Mouse (Mus musculus) spleen, adult 2 months (tissue): ENCODE measurements around the gene Emc9. TPM values are rescaled to one million over a fixed set of nuclear protein-coding genes. Genes with fewer than 3 reads are reported as not detected.

ENCODE experiments used
- DNase-seq, 2 experiments: peaks; one replicate each; pipeline versions ENCODE4 v3.0.0 to v3.0.0-alpha.2; 2012 to 2021; ENCODE audit warnings: low spot score in 2 of 2, low read depth in 1 of 2
- H3K27ac ChIP-seq: fragments of 200-500 bp; 2 replicates; pipeline ENCODE4 v1.5.1; 2012; ENCODE audit warnings: low read length, inconsistent platforms; ENCODE audit not compliant: insufficient read depth
- H3K27me3 ChIP-seq: fragments of 200-500 bp; 2 replicates; pipeline ENCODE4 v1.6.1; 2012; ENCODE audit warnings: mild to moderate bottlenecking, moderate library complexity, low read length, inconsistent platforms; ENCODE audit not compliant: control insufficient read depth, insufficient read depth
- H3K36me3 ChIP-seq: fragments of 200-500 bp; 2 replicates; pipeline ENCODE4 v1.6.1; 2012; ENCODE audit warnings: mild to moderate bottlenecking, low read length, inconsistent platforms; ENCODE audit not compliant: control insufficient read depth, insufficient read depth
- H3K4me1 ChIP-seq: fragments of 200-500 bp; 2 replicates; pipeline ENCODE4 v1.6.1; 2011; ENCODE audit warnings: inconsistent platforms; ENCODE audit not compliant: control insufficient read depth, insufficient read depth, insufficient read length
- H3K4me3 ChIP-seq: fragments of 200-500 bp; 2 replicates; pipeline ENCODE4 v1.5.1; 2011; ENCODE audit warnings: mild to moderate bottlenecking, inconsistent platforms; ENCODE audit not compliant: insufficient read depth, insufficient read length; ENCODE audit errors: extremely low read depth
- CTCF ChIP-seq: fragments of 200-500 bp; IDR thresholded peaks from 2 replicates; pipeline ENCODE4 v1.5.1; 2011; ENCODE audit warnings: mild to moderate bottlenecking, inconsistent platforms; ENCODE audit not compliant: insufficient read depth, insufficient read length, insufficient replicate concordance; ENCODE audit errors: extremely low read depth
- POLR2A ChIP-seq: fragments of 200-500 bp; IDR thresholded peaks from 2 replicates; pipeline ENCODE4 v1.6.1; 2011; ENCODE audit warnings: low read depth, low read length, inconsistent platforms
- WGBS: fragments of 180-500 bp; shearing (Covaris S2); methylation state at CpG from one replicate; pipeline ENCODE4 v1.1.7; 2018; 5-methylcytosine and 5-hydroxymethylcytosine counted together
- polyA plus RNA-seq: library from polyadenylated mRNA; depleted of rRNA; stranded (reverse); fragments of >200 nt; gene quantifications from 2 replicates; pipeline ENCODE4 v1.2.3, GENCODE M21; 2012

Gene Emc9
- polyA plus RNA-seq, 1 experiment: 15.0 TPM

DNA sequence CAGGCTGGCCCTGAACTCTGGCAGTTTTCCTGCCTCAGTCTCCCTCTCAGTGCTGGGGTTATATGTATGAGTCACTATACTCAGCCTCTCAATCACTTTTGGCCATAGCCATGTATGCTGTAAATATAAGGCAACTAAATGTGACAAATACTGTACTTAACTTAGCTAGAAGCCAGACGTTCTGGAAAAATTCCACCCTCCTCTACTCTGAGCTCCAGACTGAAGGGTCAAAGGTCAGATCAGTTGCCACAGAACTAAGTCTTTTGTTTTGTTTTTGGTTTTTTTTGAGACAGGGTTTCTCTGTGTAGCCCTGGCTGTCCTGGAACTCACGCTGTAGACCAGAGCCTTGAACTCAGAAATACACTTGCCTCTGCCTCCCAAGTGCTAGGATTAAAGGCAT is 30.8 kb upstream of the Emc9 start:
- Histone ChIP-seq H3K4me3 (no peak overlapping the region), H3K27me3 (no peaks in the 10 kb centered on the region), H3K36me3 (no peaks in the 10 kb centered on the region), H3K27ac (no peak overlapping the region), H3K4me1 (no peaks in the 10 kb centered on the region)
- DNase-seq: no peak
- TF ChIP-seq CTCF (no peak), POLR2A (no peak)
- 82% methylated on average over 2 of the region's 2 CpGs for WGBS

DNA sequence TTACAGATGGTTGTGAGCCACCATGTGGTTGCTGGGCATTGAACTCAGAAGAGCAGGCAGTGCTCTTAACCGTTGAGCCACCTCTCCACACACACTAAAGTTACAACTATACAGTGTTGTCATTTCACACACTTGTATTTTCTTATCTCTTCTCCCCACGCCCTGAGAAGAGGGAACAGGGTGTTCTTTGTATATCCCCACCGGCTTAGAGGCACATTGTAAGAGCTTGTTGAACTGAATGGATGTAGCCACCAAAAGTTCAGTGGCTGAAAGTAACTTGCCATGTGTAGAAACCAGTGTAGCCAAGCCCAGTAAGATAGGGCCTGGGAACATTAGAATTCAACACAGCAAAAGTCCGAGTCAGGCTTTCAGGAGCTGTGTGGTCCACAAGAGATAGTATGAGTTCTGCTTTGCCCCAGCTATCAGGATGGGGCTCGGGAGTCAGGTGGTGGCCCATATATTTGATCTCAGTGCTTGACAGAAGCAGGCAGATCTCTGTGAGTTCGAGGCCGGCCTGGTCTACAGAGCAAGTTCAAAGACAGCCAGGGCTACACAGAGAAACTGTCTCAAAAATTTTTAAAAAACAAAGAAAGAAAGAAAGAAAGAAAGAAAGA is 29.6 kb upstream of the Emc9 start:
- TF ChIP-seq CTCF (no peak), POLR2A (no peak)
- H3K27ac ChIP-seq: no peak overlapping the region
- no peak overlapping the region for H3K4me3 ChIP-seq
- WGBS: 80% methylated on average over 7 of the region's 7 CpGs
- peaks cover under 1% of the 10 kb centered on the region; the same call in 1 of the 2 replicates for H3K36me3 ChIP-seq
- H3K4me1 ChIP-seq: no peaks in the 10 kb centered on the region
- H3K27me3 ChIP-seq: no peaks in the 10 kb centered on the region
- DNase-seq: no peak

DNA sequence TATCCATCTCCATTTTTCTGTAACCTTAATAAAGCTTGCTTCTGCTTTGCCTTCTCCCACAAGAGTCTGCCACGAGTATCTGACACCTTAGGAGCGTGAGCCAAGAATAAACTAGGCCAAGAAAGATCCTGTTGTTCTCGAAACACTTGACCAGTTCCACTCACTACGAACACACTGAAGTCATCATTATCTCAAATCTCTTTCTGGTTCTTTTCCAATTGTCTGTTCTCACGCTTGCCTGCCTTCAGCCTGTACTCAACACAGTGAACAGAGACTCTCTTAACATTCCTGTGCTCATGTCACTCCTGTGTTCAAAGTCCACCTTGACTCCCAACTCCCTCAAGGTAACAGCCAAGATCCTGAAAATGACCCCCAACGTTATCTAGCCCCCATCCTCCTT is 28.2 kb upstream of the Emc9 start:
- TF ChIP-seq CTCF (no peak), POLR2A (no peak)
- H3K27ac ChIP-seq: no peak overlapping the region
- H3K4me3 ChIP-seq: no peak overlapping the region
- H3K27me3 ChIP-seq: no peaks in the 10 kb centered on the region
- WGBS: 68% methylated on average over 6 of the region's 6 CpGs
- peaks cover 13% of the 10 kb centered on the region for H3K36me3 ChIP-seq
- DNase-seq: no peak
- no peaks in the 10 kb centered on the region for H3K4me1 ChIP-seq

DNA sequence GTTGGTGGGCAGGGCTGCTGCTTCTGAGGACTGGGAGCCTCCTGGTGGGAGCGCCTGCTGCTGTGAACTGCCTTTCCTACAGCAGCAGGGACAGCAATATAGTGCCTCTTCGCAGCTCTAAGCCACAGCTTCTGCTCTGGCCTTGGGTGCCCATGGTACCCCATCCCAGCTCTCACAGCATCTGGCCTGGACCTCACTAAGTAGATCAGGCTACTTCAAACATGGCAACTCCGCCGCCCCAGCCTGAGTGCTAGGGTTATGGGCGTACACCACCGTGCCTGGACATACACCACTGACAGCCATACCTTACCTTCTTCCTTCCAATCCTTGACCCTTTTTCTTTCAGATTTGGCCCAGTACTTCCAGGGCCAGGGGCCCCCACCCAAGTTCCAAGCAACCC is 23.2 kb upstream of the Emc9 start:
- Histone ChIP-seq H3K27me3 (no peaks in the 10 kb centered on the region), H3K4me3 (no peak overlapping the region), H3K27ac (no peak overlapping the region), H3K4me1 (peaks cover 11% of the 10 kb centered on the region; the same call in 1 of the 2 replicates), H3K36me3 (peaks cover 39% of the 10 kb centered on the region)
- TF ChIP-seq POLR2A: no peak
- TF ChIP-seq CTCF: no peak
- 97% methylated on average over 6 of the region's 6 CpGs for WGBS
- no peak for DNase-seq

DNA sequence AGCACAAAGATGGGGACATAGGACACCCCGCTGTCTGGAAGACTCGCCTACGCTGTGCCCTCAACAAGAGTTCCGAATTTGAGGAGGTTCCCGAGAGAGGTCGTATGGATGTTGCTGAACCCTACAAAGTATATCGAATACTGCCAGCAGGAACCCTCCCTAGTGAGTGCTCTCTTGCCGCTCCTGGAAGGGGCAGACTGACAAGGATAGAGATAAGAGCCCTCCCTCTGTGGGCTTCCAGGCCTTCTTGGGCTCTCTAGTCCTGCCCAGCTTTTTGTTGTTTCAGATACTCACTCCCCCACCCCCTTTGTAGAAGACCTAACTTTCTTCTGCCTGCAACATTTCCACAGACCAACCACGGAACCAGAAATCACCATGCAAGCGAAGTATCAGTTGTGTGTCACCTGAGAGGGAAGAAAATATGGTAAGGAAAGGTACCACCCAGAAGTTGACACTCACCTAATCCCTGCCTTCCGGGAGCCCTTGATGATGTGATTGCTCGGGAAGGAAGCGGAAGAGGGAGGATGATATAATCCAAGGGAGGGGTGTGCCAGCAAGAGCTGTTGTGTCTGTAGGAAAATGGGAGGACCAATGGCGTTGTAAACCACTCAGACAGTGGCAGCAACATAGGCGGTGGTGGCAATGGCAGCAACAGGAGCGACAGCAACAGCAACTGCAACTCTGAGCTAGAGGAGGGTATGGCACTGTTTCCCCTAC is 20.8 kb upstream of the Emc9 start:
- no peak for TF ChIP-seq CTCF
- TF ChIP-seq POLR2A: no peak
- H3K36me3 ChIP-seq: peaks cover 50% of the 10 kb centered on the region
- H3K4me1 ChIP-seq: peaks cover 18% of the 10 kb centered on the region; the same call in 1 of the 2 replicates
- WGBS: 84% methylated on average over 16 of the region's 16 CpGs
- no peak for DNase-seq
- no peak overlapping the region for H3K27ac ChIP-seq
- H3K27me3 ChIP-seq: no peaks in the 10 kb centered on the region
- H3K4me3 ChIP-seq: no peak overlapping the region

DNA sequence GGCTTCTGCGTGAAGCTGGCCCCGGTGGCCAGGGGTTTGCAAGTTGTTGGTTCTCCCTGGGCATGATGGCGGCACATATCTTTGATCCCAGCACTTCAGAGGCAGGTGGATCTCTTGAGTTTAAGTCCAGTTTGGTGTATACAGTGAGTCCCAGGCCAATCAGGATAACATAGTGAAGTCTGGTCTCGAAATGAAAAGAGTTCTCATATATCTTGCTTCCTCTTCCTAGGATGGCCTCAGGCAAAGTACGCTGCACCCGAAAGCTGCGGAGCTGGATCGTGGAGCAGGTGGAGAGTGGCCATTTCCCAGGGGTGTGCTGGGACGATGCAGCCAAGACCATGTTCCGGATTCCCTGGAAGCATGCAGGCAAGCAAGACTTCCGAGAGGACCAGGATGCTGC is 19.7 kb upstream of the Emc9 start:
- peak overlapping the region; percentile 98 for H3K27ac ChIP-seq
- no peaks in the 10 kb centered on the region for H3K27me3 ChIP-seq
- H3K4me1 ChIP-seq: peaks cover 18% of the 10 kb centered on the region; the same call in 1 of the 2 replicates
- peaks cover 54% of the 10 kb centered on the region for H3K36me3 ChIP-seq
- no peak for DNase-seq
- peak overlapping the region; percentile 73 for H3K4me3 ChIP-seq
- WGBS: 44% methylated on average over 11 of the region's 11 CpGs
- TF ChIP-seq CTCF (no peak), POLR2A (no peak)
